Mouse (Mus musculus) forebrain, postnatal 0 days (tissue): Measurements from ENCODE around the gene Pmel. TPM values are rescaled to one million over a fixed set of nuclear protein-coding genes. Genes with fewer than 3 reads are reported as not detected.

ENCODE experiments used
- ATAC-seq: fragments of 200-750 bp; cut with Nextera tagmentation; 2 replicates; pipeline ENCODE4 v1.8.0; 2017; ENCODE audit warnings: mild to moderate bottlenecking, moderate library complexity
- DNase-seq: peaks from one replicate; pipeline ENCODE4 v3.0.0-alpha.2; 2015
- H3K27ac ChIP-seq: fragments of 300-500 bp; sonication (generic); 2 replicates; pipeline ENCODE4 v1.5.1; 2014; ENCODE audit warnings: low read depth, mild to moderate bottlenecking, antibody characterized with exemption, low read length, moderate library complexity, mixed read lengths
- H3K27me3 ChIP-seq: fragments of 300-500 bp; sonication (generic); 2 replicates; pipeline ENCODE4 v1.6.1; 2014; ENCODE audit warnings: mild to moderate bottlenecking, low read length, mixed read lengths; ENCODE audit not compliant: insufficient read depth
- H3K36me3 ChIP-seq: fragments of 300-500 bp; sonication (generic); 2 replicates; pipeline ENCODE4 v1.6.1; 2014; ENCODE audit warnings: mild to moderate bottlenecking, moderate library complexity; ENCODE audit not compliant: insufficient read depth
- H3K4me1 ChIP-seq: fragments of 300-500 bp; sonication (generic); 2 replicates; pipeline ENCODE4 v1.6.1; 2014; ENCODE audit warnings: antibody characterized with exemption; ENCODE audit not compliant: insufficient read depth
- H3K4me2 ChIP-seq: fragments of 300-500 bp; sonication (generic); 2 replicates; pipeline ENCODE4 v1.6.1; 2014; ENCODE audit warnings: low read depth, mild to moderate bottlenecking, moderate library complexity
- H3K4me3 ChIP-seq: fragments of 300-500 bp; sonication (generic); 2 replicates; pipeline ENCODE4 v1.5.1; 2014; ENCODE audit warnings: low read depth, low read length, mixed read lengths
- H3K9ac ChIP-seq: fragments of 300-500 bp; sonication (generic); 2 replicates; pipeline ENCODE4 v1.6.1; 2014; ENCODE audit warnings: mild to moderate bottlenecking
- H3K9me3 ChIP-seq: fragments of 300-500 bp; sonication (generic); 2 replicates; pipeline ENCODE4 v1.6.1; 2016; ENCODE audit warnings: low read length
- CTCF ChIP-seq: sonication (generic); IDR thresholded peaks from 2 replicates; pipeline ENCODE4 v1.5.1; 2016; ENCODE audit warnings: antibody characterized with exemption, control low read depth, low read depth
- WGBS: fragments of 180-500 bp; shearing (Covaris S2); extraction: QIAGEN DNeasy Blood & Tissue Kit; methylation state at CpG from one replicate; pipeline ENCODE4 v1.1.7; 2014; 5-methylcytosine and 5-hydroxymethylcytosine counted together
- polyA plus RNA-seq: library from polyadenylated mRNA; unstranded; fragments of >200 nt; fragmentation: Nextera tagmentation; extraction: Ambion mirVana; gene quantifications from 2 replicates; pipeline ENCODE4 v1.2.1, GENCODE M21; 2015
- total RNA-seq: library from RNA; depleted of rRNA; stranded (reverse); fragments of >200 nt; gene quantifications from 2 replicates; pipeline ENCODE4 v1.2.3, GENCODE M21; 2014

The Pmel gene
- total and polyA plus RNA-seq, 2 experiments from 2014 or later, result 0.67 to 1.2 TPM

GRCm38 (mm10) chr10:128664808-128665207, 39.2 kb upstream of the Pmel start:
- H3K9me3 ChIP-seq, result no peaks in the 10 kb centered on the region
- no peaks in the 10 kb centered on the region for H3K36me3 ChIP-seq
- no peak overlapping the region for H3K4me3 ChIP-seq
- TF ChIP-seq CTCF, result no peak
- no peak overlapping the region for H3K9ac ChIP-seq
- H3K4me1 ChIP-seq, result 0 out of 2 replicates have a peak, but pooled peaks cover 6% of the 10 kb centered on the region
- DNase-seq (no peak), ATAC-seq (no peak)
- no peaks in the 10 kb centered on the region for H3K27me3 ChIP-seq
- WGBS, result 73% methylated on average over 3 of the region's 3 CpGs
- H3K27ac ChIP-seq, result no peak overlapping the region
- H3K4me2 ChIP-seq, result no peak overlapping the region

DNA sequence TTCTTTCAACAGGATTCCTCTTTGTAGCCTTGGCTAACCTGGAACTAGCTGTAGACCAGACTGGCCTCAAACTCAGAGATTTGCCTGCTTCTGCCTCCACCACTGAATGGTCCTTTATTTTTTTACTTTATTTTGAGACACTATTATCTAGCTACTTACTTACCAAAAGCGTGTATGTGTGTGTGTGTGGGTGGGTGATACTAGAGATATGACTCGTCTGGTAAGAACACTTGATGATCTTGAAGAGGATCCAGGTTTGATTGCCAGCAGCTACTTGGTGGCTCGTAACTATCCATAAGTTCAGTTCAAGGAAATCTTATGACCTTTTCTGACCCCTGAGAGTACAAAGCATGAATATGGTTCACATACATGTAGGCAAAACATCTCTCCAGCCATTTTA, 38.7 kb upstream of the Pmel start:
- DNase-seq (no peak), ATAC-seq (no peak)
- Histone ChIP-seq H3K4me3 (no peak overlapping the region), H3K27ac (no peak overlapping the region), H3K4me1 (0 out of 2 replicates have a peak, but pooled peaks cover 6% of the 10 kb centered on the region), H3K4me2 (no peak overlapping the region), H3K27me3 (no peaks in the 10 kb centered on the region), H3K9ac (no peak overlapping the region), H3K9me3 (no peaks in the 10 kb centered on the region), H3K36me3 (no peaks in the 10 kb centered on the region)
- WGBS, result 84% methylated on average over 3 of the region's 3 CpGs
- TF ChIP-seq CTCF, result no peak

- no peaks in the 10 kb centered on the region for H3K27me3 ChIP-seq
- no peaks in the 10 kb centered on the region for H3K9me3 ChIP-seq
- no peak overlapping the region for H3K9ac ChIP-seq
- no peak for ATAC-seq
- no peak overlapping the region for H3K4me2 ChIP-seq
- no peak for TF ChIP-seq CTCF
- H3K36me3 ChIP-seq, result no peaks in the 10 kb centered on the region
- 0 out of 2 replicates have a peak, but pooled peaks cover 6% of the 10 kb centered on the region for H3K4me1 ChIP-seq
- WGBS, result 97% methylated on average over 2 of the region's 2 CpGs
- no peak overlapping the region for H3K27ac ChIP-seq
- no peak overlapping the region for H3K4me3 ChIP-seq
- DNase-seq, result no peak
Observed at GRCm38 (mm10) chr10:128665806-128666205, 38.2 kb upstream of the Pmel start.

DNA sequence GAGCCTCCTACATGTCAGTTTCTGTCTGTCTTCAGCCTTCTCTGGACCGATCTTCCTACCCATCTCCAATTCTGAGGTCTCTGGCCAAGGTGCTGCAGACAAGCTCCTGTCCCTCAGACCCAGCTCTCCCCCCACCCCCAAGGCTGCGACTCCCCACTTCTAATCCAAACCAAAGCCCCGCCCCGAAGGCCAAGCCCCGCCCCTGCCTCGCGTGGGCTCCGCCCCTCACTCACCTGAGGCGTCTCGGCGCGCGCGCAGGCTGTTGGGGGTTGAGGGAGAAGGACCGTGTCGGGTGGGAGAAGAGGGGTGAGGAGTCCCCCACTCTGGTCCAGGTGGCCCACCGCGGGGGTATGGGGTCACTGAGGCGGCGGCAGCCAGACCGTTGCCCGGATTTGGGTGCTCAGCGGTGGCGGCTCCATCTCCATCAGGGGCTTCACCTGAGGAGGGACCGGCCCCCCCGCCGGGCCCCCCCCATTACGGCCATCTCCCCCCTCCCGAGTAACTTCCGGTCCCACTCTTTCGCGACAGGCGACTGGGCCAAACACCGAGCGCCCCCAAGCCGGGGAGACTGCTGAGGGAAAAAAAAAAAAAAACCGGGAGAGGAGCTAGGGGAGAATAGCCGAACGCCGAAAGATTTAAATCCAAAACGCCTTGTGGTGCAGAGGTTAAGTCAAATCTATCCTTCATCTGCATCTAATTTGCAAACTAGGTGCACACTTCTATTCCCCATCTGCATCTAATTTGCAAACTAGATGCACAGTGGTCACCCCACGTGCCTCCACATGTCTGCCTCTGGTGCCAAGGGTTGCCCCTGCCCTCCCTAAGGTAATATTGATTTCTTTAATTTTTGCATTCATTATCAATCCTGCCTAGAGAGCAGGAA, 35.0 kb upstream of the Pmel start:
- peaks cover 8% of the 10 kb centered on the region; the same call in 1 of the 2 replicates for H3K36me3 ChIP-seq
- peak overlapping the region; percentile 81 for H3K27ac ChIP-seq
- ATAC-seq (peak; percentile 60), DNase-seq (peak; percentile 71)
- WGBS, result under 1% methylated on average over 41 of the region's 42 CpGs
- TF ChIP-seq CTCF, result no peak
- H3K9me3 ChIP-seq, result no peaks in the 10 kb centered on the region
- H3K4me2 ChIP-seq, result peak overlapping the region; percentile 79
- no peaks in the 10 kb centered on the region for H3K27me3 ChIP-seq
- H3K4me1 ChIP-seq, result peaks cover 12% of the 10 kb centered on the region; the same call in 1 of the 2 replicates
- peak overlapping the region; percentile 80 for H3K9ac ChIP-seq
- H3K4me3 ChIP-seq, result peak overlapping the region; percentile 85

GRCm38 (mm10) chr10:128671148-128671547, 32.8 kb upstream of the Pmel start:
- H3K27me3 ChIP-seq, result no peaks in the 10 kb centered on the region
- TF ChIP-seq CTCF, result no peak
- WGBS, result 90% methylated on average over 9 of the region's 9 CpGs
- no peak overlapping the region for H3K27ac ChIP-seq
- H3K9me3 ChIP-seq, result no peaks in the 10 kb centered on the region
- ATAC-seq, result no peak
- peaks cover 12% of the 10 kb centered on the region; the same call in 1 of the 2 replicates for H3K4me1 ChIP-seq
- no peak for DNase-seq
- H3K4me2 ChIP-seq, result no peak overlapping the region
- H3K9ac ChIP-seq, result no peak overlapping the region
- no peak overlapping the region for H3K4me3 ChIP-seq
- H3K36me3 ChIP-seq, result peaks cover 8% of the 10 kb centered on the region; the same call in 1 of the 2 replicates

GRCm38 (mm10) chr10:128673763-128674468, 30.1 kb upstream of the Pmel start, which contains the start of gene Suox:
Suox (minus strand) TSS chr10:128674073.
- peak within 1 kb of the TSS; percentile 45; the same call in 1 of the 2 replicates for H3K27ac ChIP-seq
- no peak for TF ChIP-seq CTCF
- H3K4me1 ChIP-seq, result peaks cover 6% of the 10 kb centered on the region; the same call in 1 of the 2 replicates
- no peaks in the 10 kb centered on the region for H3K27me3 ChIP-seq
- H3K9ac ChIP-seq, result peak within 1 kb of the TSS; percentile 58
- DNase-seq (peak; percentile 85), ATAC-seq (peak; percentile 94)
- peaks cover 8% of the 10 kb centered on the region; the same call in 1 of the 2 replicates for H3K36me3 ChIP-seq
- WGBS, result under 1% methylated on average over 60 of the region's 60 CpGs
- peak within 1 kb of the TSS; percentile 67 for H3K4me3 ChIP-seq
- no peaks in the 10 kb centered on the region for H3K9me3 ChIP-seq
- peak within 1 kb of the TSS; percentile 95 for H3K4me2 ChIP-seq
